Mouse (Mus musculus) bone marrow macrophage, adult 2 months (primary cell): ENCODE data around the gene Ddx21. TPM values are rescaled to one million over a fixed set of nuclear protein-coding genes. Genes with fewer than 3 reads are reported as not detected.
"Not testable (repeated sequence)": the region's sequence is repeated elsewhere in the genome, so short reads cannot be mapped to it uniquely, and the experiment has no call there.

Experiments used
- H3K27ac ChIP-seq: 2 replicates; pipeline ENCODE4 v1.5.1; 2012; ENCODE audit warnings: low read depth, low read length; ENCODE audit not compliant: insufficient read depth
- H3K4me1 ChIP-seq: 2 replicates; pipeline ENCODE4 v1.6.1; 2012; ENCODE audit warnings: low read length; ENCODE audit not compliant: control insufficient read depth, insufficient read depth
- H3K4me3 ChIP-seq: 2 replicates; pipeline ENCODE4 v1.5.1; 2012; ENCODE audit warnings: mild to moderate bottlenecking, low read length, moderate library complexity; ENCODE audit not compliant: insufficient read depth
- CTCF ChIP-seq: IDR thresholded peaks from 2 replicates; pipeline ENCODE4 v1.5.1; 2012; ENCODE audit warnings: low read depth, mild to moderate bottlenecking, low read length, moderate library complexity
- POLR2A ChIP-seq: IDR thresholded peaks from 2 replicates; pipeline ENCODE4 v1.6.1; 2012; ENCODE audit warnings: mild to moderate bottlenecking, low read depth, low read length, borderline replicate concordance
- polyA plus RNA-seq: library from polyadenylated mRNA; stranded (reverse); fragments of >200 nt; gene quantifications from 2 replicates; pipeline ENCODE4 v1.2.4, GENCODE M21; 2012; ENCODE audit not compliant: missing spikeins, insufficient read depth, insufficient read length

The Ddx21 gene
- polyA plus RNA-seq, result 16.7 and 18.1 TPM in 2 replicates

- Histone ChIP-seq H3K4me1 (peaks cover 10% of the 10 kb centered on the region), H3K4me3 (peak within 1 kb of the TSS; percentile 95), H3K27ac (peak within 1 kb of the TSS; percentile 82)
- TF ChIP-seq POLR2A, result no peak
Measured at GRCm38 (mm10) chr10:62602177-62603040, at the start of gene Ddx21. Gene Ddx21 (minus strand): TSS chr10:62602281.

GRCm38 (mm10) chr10:62650881-62651810 is 49.1 kb upstream of the Ddx21 start, which contains the start of gene Ddx50:
Gene Ddx50 (minus strand): TSS chr10:62651218.
- Histone ChIP-seq H3K4me3 (peak within 1 kb of the TSS; percentile 93), H3K27ac (peak within 1 kb of the TSS; percentile 78), H3K4me1 (peaks cover 4% of the 10 kb centered on the region; the same call in 1 of the 2 replicates)
- TF ChIP-seq CTCF (no peak), POLR2A (no peak)

GRCm38 (mm10) chr10:62650358-62650782 is 48.3 kb upstream of the Ddx21 start:
- TF ChIP-seq POLR2A (no peak; the same call in 1 of the 2 replicates), CTCF (no peak)
- Histone ChIP-seq H3K4me3 (peak overlapping the region; percentile 93), H3K27ac (peak overlapping the region; percentile 78), H3K4me1 (peaks cover 4% of the 10 kb centered on the region; the same call in 1 of the 2 replicates)

- H3K4me1 ChIP-seq, result peaks cover 8% of the 10 kb centered on the region
- no peak overlapping the region for H3K4me3 ChIP-seq
- TF ChIP-seq POLR2A (no peak), CTCF (no peak)
- no peak overlapping the region for H3K27ac ChIP-seq
Measured at GRCm38 (mm10) chr10:62604161-62604560, 2.1 kb upstream of the Ddx21 start.

GRCm38 (mm10) chr10:62603233-62604030 is 1.4 kb upstream of the Ddx21 start:
- TF ChIP-seq POLR2A, result no peak
- Histone ChIP-seq H3K27ac (no peak overlapping the region), H3K4me3 (no peak overlapping the region), H3K4me1 (peaks cover 8% of the 10 kb centered on the region)

- H3K27ac ChIP-seq, result peak overlapping the region; percentile 82
- TF ChIP-seq POLR2A (no peak), CTCF (no peak)
- H3K4me3 ChIP-seq, result peak overlapping the region; percentile 95
- H3K4me1 ChIP-seq, result peaks cover 10% of the 10 kb centered on the region
Measured at GRCm38 (mm10) chr10:62601833-62602176, 276 bp downstream of the Ddx21 start.

- Histone ChIP-seq H3K27ac (peak overlapping the region; percentile 35; the same call in 1 of the 2 replicates), H3K4me3 (peak overlapping the region; percentile 95), H3K4me1 (peaks cover 13% of the 10 kb centered on the region)
- no peak for TF ChIP-seq POLR2A
- TF ChIP-seq CTCF, result no peak
Measured at GRCm38 (mm10) chr10:62601053-62601791, 859 bp downstream of the Ddx21 start.

GRCm38 (mm10) chr10:62600056-62600455 is 2.0 kb downstream of the Ddx21 start:
- Histone ChIP-seq H3K4me1 (peaks cover 13% of the 10 kb centered on the region), H3K27ac (no peak overlapping the region; the same call in 1 of the 2 replicates), H3K4me3 (0 out of 2 replicates have a peak overlapping the region, but pooled peaks have one; percentile 17)
- no peak for TF ChIP-seq CTCF
- TF ChIP-seq POLR2A, result no peak

- not testable (repeated sequence) for H3K4me3 ChIP-seq, H3K27ac ChIP-seq
- peaks cover 13% of the 10 kb centered on the region for H3K4me1 ChIP-seq
Measured at GRCm38 (mm10) chr10:62599311-62599710, 2.8 kb downstream of the Ddx21 start.
